Mouse (Mus musculus) gastrocnemius, postnatal 36 days (tissue): ENCODE measurements at regions not wholly inside any gene's neighbourhood (a gene's known extent, or its start where the extent isn't known, plus 50 kb on each side); places are given as distances from the start of the nearest gene placed in this dataset.

Experiments used
- DNase-seq, 2 experiments: peaks; one replicate each; pipeline ENCODE4 v3.0.0; 2022
- intact Hi-C: fragments of 180-260 bp; cut with DNase I; formaldehyde crosslinking; loops from one replicate; pipeline ENCODE4 v1.15.1; 2025

DNA sequence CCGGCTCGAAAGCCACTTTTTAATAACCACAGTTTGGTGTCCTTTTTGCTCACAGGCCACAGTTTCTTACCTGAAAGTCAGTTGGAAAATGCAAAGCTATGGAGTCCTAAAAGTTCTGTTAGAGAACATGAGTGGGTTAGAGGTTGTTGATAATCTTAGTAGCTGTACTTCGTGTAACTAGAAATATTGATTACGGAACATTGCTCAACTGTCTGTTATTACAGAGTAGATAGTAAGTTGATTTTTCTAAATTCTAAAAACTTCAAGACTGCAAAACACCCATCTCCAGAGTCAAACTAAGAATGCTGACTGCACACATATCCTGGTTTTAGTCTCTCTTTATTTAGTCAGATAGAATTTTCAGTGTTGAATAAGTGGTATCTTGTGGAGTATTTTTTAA lies 111.0 kb downstream of the Slc38a4 start:
- intact Hi-C loops: no loop called here
- DNase-seq: no peak

DNA sequence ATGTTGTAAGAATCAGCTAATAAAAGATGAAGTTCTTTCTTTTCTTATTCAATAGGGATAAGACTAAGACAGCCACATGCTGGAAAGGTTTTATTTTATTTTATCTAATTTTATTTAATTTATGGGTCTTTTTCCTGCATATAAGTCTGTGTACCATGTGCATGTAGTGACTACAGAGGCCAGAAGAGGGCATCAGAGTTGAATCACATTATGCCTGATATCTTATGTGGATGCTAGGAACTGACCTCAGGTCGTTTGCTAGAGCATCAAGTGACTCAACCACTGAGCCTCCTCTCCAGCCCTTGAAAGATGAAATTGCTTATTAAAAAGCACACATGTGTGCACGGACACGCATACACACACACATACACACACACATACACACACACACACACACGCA lies 113.1 kb downstream of the Slc38a4 start:
- DNase-seq: no peak
- intact Hi-C loops: no loop called here

DNA sequence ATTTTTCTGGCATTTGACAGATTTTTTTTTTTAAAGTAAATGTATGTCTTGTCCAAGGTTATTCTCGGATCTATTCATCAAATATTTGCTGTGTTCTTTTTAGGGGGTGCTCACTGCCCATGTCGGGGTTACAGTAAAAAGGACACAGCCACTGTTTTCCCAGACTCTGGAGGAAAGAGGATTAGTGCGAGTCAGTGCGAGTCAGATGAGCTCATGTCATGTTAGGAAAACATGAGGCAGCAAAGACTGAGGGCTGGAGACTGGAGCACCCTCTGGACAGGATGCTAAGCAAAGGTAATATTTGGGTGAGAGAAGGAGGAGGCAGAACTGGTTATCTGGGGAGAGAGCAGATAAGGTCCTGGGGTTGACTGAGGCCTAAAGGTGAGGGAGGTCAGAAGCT lies 117.3 kb downstream of the Slc38a4 start:
- intact Hi-C loops: loop anchor here (5.0 to 10.0 kb wide), 2 partner anchors 236 to 394 kb away; no protein-coding TSS in a partner anchor
- no peak for DNase-seq

DNA sequence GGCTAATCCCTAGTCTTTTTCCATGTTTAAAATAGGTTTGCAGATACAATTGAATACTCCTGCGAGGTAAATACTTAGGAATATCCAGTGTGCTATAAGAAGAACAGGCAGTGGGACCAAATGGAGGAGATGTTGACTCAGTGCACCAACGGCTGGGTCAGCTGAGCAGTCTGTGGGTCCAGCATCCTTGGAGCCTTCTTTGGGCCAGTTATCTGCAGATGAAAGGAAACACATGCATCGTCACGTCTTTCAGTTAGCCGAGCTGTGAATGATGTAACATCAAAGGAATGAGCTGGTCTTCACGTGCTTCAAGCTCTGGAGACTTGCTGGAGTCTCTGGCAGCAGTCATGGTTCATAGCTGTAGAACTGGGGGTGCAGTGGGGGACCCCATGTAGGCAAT lies 118.1 kb downstream of the Slc38a4 start:
- intact Hi-C loops: loop anchor here (5.0 to 10.0 kb wide), 2 partner anchors 235 to 393 kb away; no protein-coding TSS in a partner anchor
- no peak for DNase-seq

DNA sequence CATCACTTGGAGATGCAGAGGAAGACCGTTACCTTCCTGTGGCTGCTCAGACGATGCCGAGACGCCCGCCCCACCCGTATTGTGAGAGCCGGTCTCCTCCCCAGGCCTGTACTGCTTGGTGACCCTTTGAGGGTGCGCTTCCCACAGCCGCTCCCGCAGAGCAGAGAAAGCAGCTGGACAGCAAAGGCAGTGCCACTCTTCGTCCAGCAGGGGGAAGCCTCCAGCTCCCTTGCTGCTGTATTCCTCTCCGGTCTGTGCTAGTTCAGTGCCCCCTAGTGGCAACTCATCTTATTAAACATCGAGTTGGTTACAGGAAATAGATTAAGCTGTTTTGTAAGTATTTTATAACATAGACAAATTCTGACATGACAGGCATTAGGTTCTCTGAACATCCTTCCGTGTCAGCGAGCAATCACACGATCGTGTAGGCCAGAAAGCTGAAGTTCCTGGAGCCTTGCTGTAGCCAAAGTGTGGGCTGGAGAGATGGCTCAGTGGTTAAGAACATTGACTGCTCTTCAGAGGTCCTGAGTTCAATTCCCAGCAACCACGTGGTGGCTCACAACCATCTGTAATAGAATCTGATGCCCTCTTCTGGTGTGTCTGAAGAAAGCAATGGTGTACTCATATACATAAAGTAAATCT lies 118.9 kb downstream of the Slc38a4 start:
- intact Hi-C loops: loop anchor here (5.0 to 10.0 kb wide), 2 partner anchors 235 to 392 kb away; no protein-coding TSS in a partner anchor
- peak; percentile 68 to 85 for DNase-seq

DNA sequence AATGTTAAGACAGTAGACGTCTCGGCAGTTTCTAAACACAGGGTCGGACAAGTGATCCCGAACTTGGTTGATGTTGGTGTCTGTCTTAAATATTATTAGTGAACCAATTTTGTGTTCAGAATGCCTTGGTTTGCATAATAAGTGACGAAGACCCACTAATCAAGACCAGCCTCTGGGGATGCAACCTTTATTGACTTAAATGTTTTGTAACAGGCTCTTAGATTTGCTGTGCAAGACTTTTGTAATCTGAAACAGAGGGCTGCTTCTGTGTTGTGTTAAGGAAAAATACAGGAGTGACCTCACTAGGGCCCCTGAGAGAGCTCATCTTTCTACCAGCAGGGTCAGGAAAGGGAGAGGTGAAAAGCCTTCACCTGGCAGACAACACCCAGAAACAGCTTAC lies 119.5 kb downstream of the Slc38a4 start:
- intact Hi-C loops: loop anchor here (5.0 to 10.0 kb wide), 2 partner anchors 234 to 391 kb away; no protein-coding TSS in a partner anchor
- DNase-seq: no peak

DNA sequence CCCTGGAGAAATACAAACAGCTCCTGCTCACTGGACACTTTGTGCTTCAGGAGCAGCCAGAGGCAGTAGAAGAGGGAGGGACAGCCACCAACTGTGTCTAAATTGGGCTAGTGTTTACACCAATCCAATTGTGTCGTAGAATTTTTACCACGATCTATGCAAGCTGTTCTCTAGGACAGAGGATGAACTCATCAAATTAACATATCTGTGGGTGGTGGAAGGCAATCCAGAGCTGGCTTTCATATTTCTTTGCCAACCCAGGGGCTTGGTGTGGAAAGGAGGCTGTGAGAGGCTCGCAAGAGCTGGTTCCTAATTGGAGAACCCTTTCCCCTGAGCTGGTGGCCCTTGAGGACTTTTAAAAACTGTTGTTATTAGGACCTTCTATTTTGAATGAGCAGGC lies 122.3 kb downstream of the Slc38a4 start:
- intact Hi-C loops: loop anchor here (10.0 kb wide), 1 partner anchor 389 kb away; no protein-coding TSS in a partner anchor
- DNase-seq: no peak

DNA sequence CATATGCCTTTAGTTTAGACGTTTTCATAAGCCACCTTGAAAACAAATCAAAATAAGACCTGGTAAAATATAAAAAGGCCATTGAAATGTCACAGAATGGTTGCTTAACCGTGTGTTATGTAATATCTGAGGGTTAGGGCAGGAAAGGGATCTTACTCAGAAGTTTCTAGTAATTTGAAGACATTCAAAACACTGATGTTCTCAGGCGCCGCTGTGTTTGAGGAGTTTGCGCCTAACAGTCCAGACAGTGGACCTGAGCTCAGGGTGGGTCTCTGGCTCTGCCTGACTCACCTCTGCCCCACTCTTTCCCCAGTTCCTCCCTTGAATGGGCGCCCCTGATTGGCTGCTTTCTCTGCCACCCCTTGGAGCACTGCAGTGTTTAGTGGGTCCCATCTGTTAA lies 125.2 kb downstream of the Slc38a4 start:
- intact Hi-C loops: loop anchor here (10.0 kb wide), 1 partner anchor 386 kb away; no protein-coding TSS in a partner anchor
- DNase-seq: no peak

DNA sequence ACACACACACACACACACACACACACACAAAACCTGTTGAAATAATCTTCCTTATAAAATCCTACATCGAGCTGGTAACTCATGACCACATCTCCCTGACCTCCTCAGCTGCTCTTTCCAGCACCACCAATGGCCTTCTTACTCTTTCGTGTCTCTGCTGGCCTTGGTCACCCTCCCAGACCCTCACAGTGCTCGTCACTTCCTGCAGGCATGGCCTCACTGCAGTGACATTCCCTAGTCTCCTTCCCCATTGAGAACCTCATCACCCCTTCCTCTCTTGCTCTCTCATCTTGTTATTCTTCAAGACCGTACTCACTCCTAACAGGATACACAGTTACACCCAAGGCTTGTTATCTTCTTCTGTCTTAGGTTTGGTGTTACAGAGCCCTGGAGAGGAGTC lies 126.0 kb downstream of the Slc38a4 start:
- DNase-seq: no peak
- intact Hi-C loops: loop anchor here (10.0 kb wide), 1 partner anchor 385 kb away; no protein-coding TSS in a partner anchor

DNA sequence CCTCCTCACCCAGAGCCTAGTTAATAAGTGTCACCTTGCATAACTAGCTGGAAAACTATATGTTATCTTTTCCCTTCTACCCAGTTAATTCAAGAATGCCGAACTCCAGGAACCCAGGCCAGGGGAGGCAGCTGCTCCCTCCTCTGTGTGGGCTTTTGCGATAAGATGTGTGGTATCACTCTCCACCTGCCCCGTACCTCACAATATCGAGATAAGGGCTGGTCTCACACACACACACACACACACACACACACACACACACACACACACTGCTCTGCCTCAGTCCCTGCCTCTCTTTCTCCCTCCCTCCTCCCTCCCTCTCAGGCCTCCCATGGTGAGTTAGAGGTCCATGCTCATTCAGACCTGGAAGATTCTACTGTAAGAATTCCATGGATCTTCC lies 127.1 kb downstream of the Slc38a4 start:
- intact Hi-C loops: no loop called here
- no peak for DNase-seq

DNA sequence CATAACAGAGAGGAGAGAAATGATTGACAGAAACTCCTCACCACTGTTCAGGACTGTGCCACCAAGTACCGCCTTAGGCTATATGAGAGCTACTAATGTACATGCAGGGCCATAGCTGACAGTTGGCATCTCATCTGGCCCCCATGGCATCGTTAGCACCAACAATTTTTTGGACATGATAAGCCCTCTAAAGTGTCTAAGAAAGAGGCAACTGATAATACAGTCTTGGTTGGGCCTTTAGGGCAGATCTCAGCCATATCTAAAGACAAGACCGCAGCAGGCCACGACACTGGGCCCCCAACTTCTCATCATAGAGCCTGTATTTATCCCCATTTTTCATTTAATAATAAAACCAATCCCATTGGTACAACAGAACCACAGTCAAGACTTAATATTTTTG lies 128.1 kb downstream of the Slc38a4 start:
- DNase-seq: no peak
- intact Hi-C loops: no loop called here

DNA sequence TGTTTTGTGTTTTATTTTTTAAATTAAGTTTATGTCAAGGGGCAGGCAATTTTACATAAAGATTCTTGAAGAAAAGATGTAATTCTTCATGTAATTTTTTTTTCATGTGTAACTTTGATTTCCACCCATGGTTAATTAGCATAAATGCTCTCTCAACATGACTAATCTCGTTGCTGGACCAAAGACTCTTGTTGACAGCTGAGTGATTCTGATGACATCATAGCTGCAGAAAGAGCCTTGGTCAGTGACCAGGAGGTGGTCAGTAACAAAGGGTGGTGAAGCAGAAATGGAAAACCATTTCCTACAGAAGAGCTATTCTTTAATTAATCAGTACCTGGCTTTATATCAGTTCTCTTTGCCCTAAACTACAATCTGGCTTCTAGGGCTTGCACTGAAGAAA lies 129.1 kb downstream of the Slc38a4 start:
- no peak for DNase-seq
- intact Hi-C loops: no loop called here

DNA sequence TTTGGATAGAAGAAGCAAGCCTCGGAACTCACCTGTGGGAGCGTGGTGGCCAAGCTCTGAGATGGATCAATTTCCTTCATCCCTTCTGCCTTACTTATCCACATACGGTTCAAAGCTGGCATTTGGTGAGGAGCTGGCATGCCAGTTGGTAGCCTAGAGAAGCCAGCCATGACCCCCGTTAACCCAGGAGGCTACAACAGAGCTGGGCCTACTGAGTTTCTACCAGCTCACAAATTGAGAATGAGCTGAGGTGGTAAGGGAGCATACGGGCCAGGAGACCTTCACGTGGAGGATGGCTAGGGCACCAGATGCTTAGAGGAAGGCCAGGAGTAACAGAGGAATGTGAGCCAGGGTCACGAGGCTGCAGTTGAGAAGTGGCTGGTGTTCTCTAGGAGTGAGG lies 139.2 kb downstream of the Slc38a4 start:
- DNase-seq: no peak

DNA sequence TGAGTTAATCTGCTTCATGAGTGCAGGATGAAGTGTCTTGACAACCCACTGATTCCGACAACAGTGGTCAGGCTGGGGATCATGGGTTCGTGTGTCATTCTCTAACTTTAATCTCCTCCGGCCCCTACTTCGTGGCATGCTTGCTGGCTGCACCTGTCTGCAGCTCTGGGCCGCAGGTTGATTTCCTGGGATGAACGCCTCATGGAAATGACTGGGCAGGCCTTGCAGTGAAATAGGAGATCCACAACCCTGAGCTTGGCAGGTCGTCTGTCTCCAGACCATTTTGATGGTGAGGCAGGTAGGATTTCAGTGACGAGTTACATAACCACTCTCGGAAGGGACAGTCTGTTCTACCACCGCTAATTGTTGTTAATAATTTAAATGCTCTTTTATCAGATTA lies 140.2 kb downstream of the Slc38a4 start:
- peak in 1 of 2 experiments; percentile 45 for DNase-seq
- intact Hi-C loops: loop anchor here (5.0 kb wide), 2 partner anchors 138 to 213 kb away; no protein-coding TSS in a partner anchor

More for the DNA sequence above, 139.2 kb downstream of the Slc38a4 start:
- intact Hi-C loops: loop anchor here (5.0 kb wide), 2 partner anchors 139 to 214 kb away; no protein-coding TSS in a partner anchor

DNA sequence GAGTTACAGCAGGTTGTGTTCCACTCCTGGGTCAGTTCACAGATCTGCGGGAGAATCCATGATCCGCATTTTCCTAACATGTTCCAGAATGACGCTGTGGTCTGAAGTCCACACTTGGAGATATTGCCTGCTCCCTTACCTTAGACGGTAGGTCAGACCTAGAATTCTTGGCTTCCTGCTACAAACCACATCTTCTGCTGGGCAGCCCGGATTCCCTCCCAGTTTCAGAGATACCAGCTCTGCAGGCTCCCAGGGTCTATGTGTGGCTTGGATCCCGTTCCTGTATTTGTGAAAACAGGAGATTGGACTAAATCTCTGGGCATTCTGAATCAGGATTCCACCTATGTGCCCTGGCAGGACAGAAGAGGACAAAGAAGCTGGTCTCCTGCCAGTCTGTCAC lies 140.8 kb downstream of the Slc38a4 start:
- intact Hi-C loops: loop anchor here (5.0 kb wide), 2 partner anchors 138 to 213 kb away; no protein-coding TSS in a partner anchor

DNA sequence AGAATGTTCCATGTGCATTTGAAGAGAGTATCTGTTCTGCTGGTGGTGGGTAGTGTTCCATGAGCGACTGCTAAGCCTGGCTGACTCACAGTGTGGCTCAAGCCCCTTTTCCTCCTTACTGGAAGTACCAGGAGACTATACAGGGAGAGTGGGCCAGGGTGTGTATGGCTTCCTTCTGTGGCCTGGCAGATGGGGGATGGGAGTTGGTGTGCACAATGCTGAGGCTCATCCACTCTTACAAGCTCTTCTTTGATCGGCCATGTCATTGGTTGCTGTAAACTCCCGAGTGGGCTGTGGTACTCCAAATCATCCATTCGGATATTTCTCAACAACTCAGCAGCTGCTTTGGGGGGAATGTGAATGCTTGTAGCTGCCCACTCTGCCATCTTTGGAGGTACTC lies 150.2 kb downstream of the Slc38a4 start:
- intact Hi-C loops: no loop called here
- no peak for DNase-seq

More for the DNA sequence above, 140.8 kb downstream of the Slc38a4 start:
- no peak for DNase-seq

DNA sequence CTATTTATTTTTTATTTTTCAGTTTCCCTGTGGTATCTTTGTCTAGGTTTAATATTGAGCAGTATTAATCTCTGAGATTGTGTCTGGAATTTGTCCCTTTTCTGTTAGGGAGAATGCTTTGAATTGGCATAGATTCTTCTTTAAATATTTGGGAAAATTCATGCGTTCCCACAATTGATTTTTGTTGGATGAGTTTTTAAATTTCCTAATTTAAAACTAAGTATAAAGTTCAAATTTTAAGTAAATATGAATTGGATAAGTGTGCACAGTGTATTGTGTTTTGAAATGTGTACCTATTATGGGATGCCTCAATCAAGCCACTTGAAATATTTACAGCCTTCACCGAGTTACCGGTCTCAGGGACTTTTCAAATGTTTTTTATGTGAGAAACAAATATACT lies 152.3 kb downstream of the Slc38a4 start:
- DNase-seq: no peak
- intact Hi-C loops: no loop called here

DNA sequence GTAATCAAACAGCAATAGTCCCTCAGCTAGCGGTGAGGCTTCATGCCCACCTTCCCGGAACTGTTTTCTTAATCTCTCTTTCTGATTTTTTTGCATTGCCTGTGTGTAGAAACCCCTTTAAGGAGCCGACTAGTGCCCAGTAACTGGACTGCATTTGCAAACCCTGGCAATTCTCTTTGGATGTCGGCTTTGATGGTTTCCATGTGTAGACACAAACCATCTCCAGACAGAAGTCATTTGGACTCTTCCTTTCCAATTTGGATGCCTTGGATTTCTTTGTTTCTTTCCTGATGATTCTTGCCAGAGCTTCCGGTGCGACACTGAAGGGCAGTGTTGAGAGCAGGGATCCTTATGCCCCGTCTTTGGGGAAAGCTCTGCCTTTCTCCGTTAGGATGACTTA lies 153.0 kb downstream of the Slc38a4 start:
- intact Hi-C loops: no loop called here
- no peak for DNase-seq

DNA sequence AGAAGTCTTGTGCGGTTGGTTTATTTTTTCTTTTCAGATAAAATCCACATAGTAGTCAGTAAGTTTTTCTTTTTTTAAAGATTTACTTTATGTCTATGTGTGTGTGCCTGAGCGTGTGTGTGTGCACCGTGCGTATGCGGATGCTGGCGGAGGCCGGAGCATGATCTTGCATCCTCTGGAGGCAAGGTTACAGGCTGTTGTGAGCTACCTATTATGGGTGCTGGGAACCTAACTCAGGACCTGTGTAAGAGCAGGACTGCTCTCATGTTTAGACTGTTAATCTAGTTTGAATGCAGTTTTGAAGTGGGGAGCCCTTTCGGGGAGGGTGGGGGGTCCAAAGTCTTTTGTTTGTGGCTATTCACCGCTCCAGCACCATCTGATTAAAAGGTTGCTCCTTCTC lies 154.1 kb downstream of the Slc38a4 start:
- DNase-seq: no peak
- intact Hi-C loops: no loop called here

DNA sequence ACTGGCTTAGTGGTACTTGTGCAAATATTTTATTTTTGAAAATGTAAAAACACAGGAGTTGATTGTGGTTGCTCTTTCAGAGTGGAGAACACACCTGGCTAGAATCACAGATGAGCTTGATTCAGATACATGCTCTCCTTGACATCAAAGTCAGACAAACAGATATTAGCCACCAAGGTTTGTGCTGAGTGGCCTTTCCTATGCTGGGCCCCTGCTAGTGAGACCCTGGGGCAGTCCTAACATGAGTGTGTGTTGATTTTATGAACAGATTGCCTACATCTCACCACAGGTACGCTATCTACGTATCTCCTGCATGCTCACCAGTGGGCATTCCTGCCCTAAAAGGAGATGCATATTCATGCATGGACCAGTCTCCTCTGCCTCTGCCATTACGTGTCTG lies 157.5 kb downstream of the Slc38a4 start:
- intact Hi-C loops: no loop called here
- no peak for DNase-seq

DNA sequence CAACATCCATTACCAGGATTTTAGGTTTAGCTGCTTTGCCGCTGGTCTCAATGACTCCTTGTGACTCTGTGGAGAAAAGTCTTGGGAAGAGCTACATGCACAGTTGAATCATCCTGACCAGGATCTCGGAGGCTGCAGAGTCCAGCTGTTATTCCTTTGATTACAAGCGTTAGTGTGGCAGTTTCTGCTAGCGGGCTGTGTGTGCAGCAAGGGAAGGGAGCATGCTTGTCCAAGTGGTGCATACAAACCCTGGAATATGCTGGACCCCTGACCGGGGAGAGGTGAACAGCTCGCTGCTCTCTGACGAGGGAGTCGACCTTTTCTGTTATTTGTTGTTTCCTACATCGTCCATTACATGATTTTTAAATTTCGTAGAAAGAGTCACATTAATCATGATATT lies 170.9 kb downstream of the Slc38a4 start:
- no peak for DNase-seq
- intact Hi-C loops: no loop called here

DNA sequence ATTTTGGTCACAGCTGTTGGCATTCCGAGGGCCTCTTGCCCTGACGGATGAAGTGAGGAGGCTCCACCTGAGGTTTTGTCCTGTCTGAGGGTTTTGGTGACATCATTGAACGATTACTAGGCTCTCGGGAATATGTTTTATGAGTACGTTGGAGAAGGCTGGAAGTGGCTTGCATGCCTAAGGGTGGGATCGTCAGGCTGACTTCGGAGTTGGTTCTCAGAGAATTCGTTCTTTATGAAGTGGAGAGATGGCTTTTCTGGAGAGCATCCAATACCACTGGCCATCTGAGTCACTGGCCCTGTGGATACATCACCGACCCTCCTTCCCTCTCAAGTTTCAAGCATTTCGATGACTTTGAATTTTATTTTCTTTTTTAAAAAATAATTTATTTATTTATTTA lies 172.0 kb downstream of the Slc38a4 start:
- DNase-seq: no peak
- intact Hi-C loops: no loop called here
